Mouse (Mus musculus) G1E (cell line): ENCODE results near the gene Ankrd10.

Experiments
- CTCF ChIP-seq: IDR thresholded peaks from 2 replicates; pipeline ENCODE4 v1.5.1; 2012; ENCODE audit warnings: low read depth, low read length, inconsistent platforms, mixed read lengths
- GATA1 ChIP-seq: IDR thresholded peaks from 2 replicates; pipeline ENCODE4 v1.6.1; 2012; ENCODE audit warnings: borderline replicate concordance, low read length, inconsistent platforms, mixed read lengths
- POLR2AphosphoS5 ChIP-seq: IDR thresholded peaks from 2 replicates; pipeline ENCODE4 v1.6.1; 2012; ENCODE audit warnings: low read depth, low read length, inconsistent platforms; ENCODE audit not compliant: insufficient replicate concordance
- TAL1 ChIP-seq: conservative IDR thresholded peaks from 2 replicates; pipeline ENCODE4 v1.6.1; 2012; ENCODE audit warnings: low read depth, low read length, inconsistent platforms, mixed read lengths

- TF ChIP-seq CTCF, result peak; percentile 54
- TF ChIP-seq GATA1, result no peak
- TF ChIP-seq POLR2AphosphoS5, result no peak
- TF ChIP-seq TAL1, result no peak
Observed at GRCm38 (mm10) chr8:11602006-11602680, 33.4 kb downstream of the Ankrd10 start.
